Mouse (Mus musculus): ENCODE measurements around the gene Wnt8b.

GRCm38 (mm10) chr19:44510534-44511175 lies 17.4 kb downstream of the Wnt8b start:
- TF ChIP-seq EP300 (IDR thresholded peaks at IDR 0.05; ENCODE audit: low read depth), result no peak
- TF ChIP-seq CTCF (IDR thresholded peaks at IDR 0.05; ENCODE audit: low read depth), result no peak

Measured in liver, embryonic 14.5 days (tissue).